In the genomic region with DNA sequence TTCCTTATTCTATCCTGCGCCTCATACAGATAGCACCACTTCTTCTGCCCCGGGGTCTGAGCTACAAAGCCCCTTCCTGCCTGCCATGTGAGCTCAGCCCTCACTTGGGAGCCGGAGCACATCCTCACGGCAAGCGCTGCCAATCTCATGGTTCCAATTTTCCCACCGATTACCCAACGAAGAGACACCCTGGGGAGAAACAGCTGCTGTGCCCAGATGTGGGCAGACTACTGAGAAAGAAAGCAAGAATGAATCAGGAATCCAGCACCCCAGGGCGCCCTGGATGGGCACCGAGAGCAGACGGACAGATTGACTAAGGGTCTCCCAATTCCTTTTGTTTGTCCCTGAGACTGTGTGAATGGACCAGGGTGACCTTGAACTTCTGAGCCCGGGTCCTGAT, we compare ENCODE assay signal across 13 mouse cellular contexts. TPM values are rescaled to one million over a fixed set of nuclear protein-coding genes. Genes with fewer than 3 reads are reported as not detected.
DNase-seq lines count a peak whose midpoint lies in the region; ATAC-seq and TF ChIP-seq lines count a peak whose summit lies in the region.
"Had no signal": no experiment of that assay in that cellular context is flagged by ENCODE, and none has a peak within 500 bp of the region (broad histone marks: within the 10 kb centered on the region; RNA-seq: fewer than 3 reads in every experiment).

No protein-coding gene starts in this region.

- peak overlapping the region; percentile 30 for H3K9ac ChIP-seq in forebrain, embryonic 16.5 days (replicated peaks; ENCODE audit: low read depth, low read length)
- no peak overlapping the region; the same call in 1 of the 2 replicates for H3K9ac ChIP-seq in midbrain, embryonic 14.5 days (replicated peaks; ENCODE audit: low read length)
- H3K9ac ChIP-seq: limb, embryonic 15.5 days had no signal

- peak overlapping the region; percentile 43 for H3K4me3 ChIP-seq in E14TG2a.4 (replicated peaks; ENCODE audit: low read length)
- no peak overlapping the region for H3K4me3 ChIP-seq in forebrain, embryonic 16.5 days (replicated peaks; ENCODE audit: low read length)
- H3K4me3 ChIP-seq in midbrain, embryonic 14.5 days (replicated peaks; ENCODE audit: low read depth, low read length), result no peak overlapping the region
- H3K4me3 ChIP-seq: limb, embryonic 15.5 days had no signal

- H3K27ac ChIP-seq in forebrain, embryonic 16.5 days (ENCODE audit: low read length), result peak overlapping the region; percentile 16
- H3K27ac ChIP-seq in midbrain, embryonic 14.5 days (replicated peaks; ENCODE audit: low read depth, low read length), result peak overlapping the region; percentile 20; the same call in 1 of the 2 replicates
- H3K27ac ChIP-seq: limb, embryonic 15.5 days had no signal

- no peaks in the 10 kb centered on the region for H3K9me3 ChIP-seq in E14TG2a.4 (ENCODE audit: low read length)
- H3K9me3 ChIP-seq in forebrain, embryonic 16.5 days (ENCODE audit: control insufficient read depth, low read length), result no peaks in the 10 kb centered on the region
- H3K9me3 ChIP-seq in midbrain, embryonic 14.5 days (ENCODE audit: control insufficient read depth, low read length), result no peaks in the 10 kb centered on the region
- H3K9me3 ChIP-seq: G1E; limb, embryonic 15.5 days had no signal

- ATAC-seq in forebrain, embryonic 16.5 days, result no peak
- no peak for ATAC-seq in midbrain, embryonic 14.5 days (ENCODE audit: low FRiP score, low TSS enrichment)
- ATAC-seq in megakaryocyte-erythroid progenitor cell, adult 5-6 weeks (replicated peaks; ENCODE audit: low FRiP score, low TSS enrichment, poor library complexity, severe bottlenecking), result no peak

- no peak for TF ChIP-seq CTCF in E14TG2a.4 (conservative IDR thresholded peaks at IDR 0.05; ENCODE audit: low read length)

- H3K27me3 ChIP-seq in E14TG2a.4 (ENCODE audit: insufficient read depth, low read length), result peaks cover 58% of the 10 kb centered on the region
- H3K27me3 ChIP-seq in forebrain, embryonic 16.5 days (replicated peaks; ENCODE audit: control insufficient read depth, insufficient read depth, low read length), result no peaks in the 10 kb centered on the region
- H3K27me3 ChIP-seq in midbrain, embryonic 14.5 days (ENCODE audit: control insufficient read depth, insufficient read depth, low read length), result no peaks in the 10 kb centered on the region

- peaks cover 91% of the 10 kb centered on the region for H3K4me1 ChIP-seq in E14TG2a.4 (replicated peaks; ENCODE audit: low read depth, low read length)
- peaks cover 87% of the 10 kb centered on the region for H3K4me1 ChIP-seq in forebrain, embryonic 16.5 days (replicated peaks; ENCODE audit: control insufficient read depth, insufficient read depth, low read length)
- peaks cover 77% of the 10 kb centered on the region for H3K4me1 ChIP-seq in midbrain, embryonic 14.5 days (ENCODE audit: control insufficient read depth, insufficient read depth, low read length)

- H3K4me2 ChIP-seq in forebrain, embryonic 16.5 days (ENCODE audit: low read length), result peak overlapping the region; percentile 17; the same call in 1 of the 2 replicates
- peak overlapping the region; percentile 28 for H3K4me2 ChIP-seq in midbrain, embryonic 14.5 days (ENCODE audit: low read length)
- H3K4me2 ChIP-seq: limb, embryonic 15.5 days had no signal

- DNase-seq in cerebellum, adult 11 months, result peak; percentile 45
- no peak for DNase-seq in cerebellum, adult 8-10 months
- peak; percentile 53 for DNase-seq in midbrain, embryonic 14.5 days
- DNase-seq in frontal cortex, postnatal 10 days (ENCODE audit: low spot score in 2 of 2), result no peak
- DNase-seq in adrenal gland, adult 8-10 months, result no peak
- DNase-seq: heart, adult 11 months; heart, postnatal 14 days; kidney, adult 9 months had no signal

- 14% methylated on average over 11 of the region's 11 CpGs for WGBS in forebrain, embryonic 16.5 days
- 8% methylated on average over 11 of the region's 11 CpGs for WGBS in midbrain, embryonic 14.5 days

- H3K36me3 ChIP-seq in E14TG2a.4 (ENCODE audit: insufficient read depth, low read length), result no peaks in the 10 kb centered on the region
- H3K36me3 ChIP-seq in forebrain, embryonic 16.5 days (ENCODE audit: control insufficient read depth, insufficient read depth), result no peaks in the 10 kb centered on the region
- H3K36me3 ChIP-seq in midbrain, embryonic 14.5 days (ENCODE audit: control insufficient read depth, insufficient read depth, low read length), result peaks cover 2% of the 10 kb centered on the region; the same call in 1 of the 2 replicates
- H3K36me3 ChIP-seq: G1E; limb, embryonic 15.5 days had no signal

RNA-seq across cellular contexts. Expression of gene Srcin1, which starts 8.5 kb away (rescaled TPM):
- polyA plus RNA-seq in forebrain, embryonic 16.5 days (2015; fragmentation: Nextera tagmentation; extraction: Ambion mirVana), result 7.0 and 9.9 TPM in 2 replicates
- polyA plus RNA-seq in midbrain, embryonic 14.5 days (2014; fragmentation: Nextera tagmentation; extraction: Ambion mirVana), result 9.6 and 15.1 TPM in 2 replicates
- total RNA-seq in megakaryocyte-erythroid progenitor cell, adult 5-6 weeks (2014; fragmentation: Nextera tagmentation), result not detected in 2 replicates
- not detected in 2 replicates for total RNA-seq in megakaryocyte-erythroid progenitor cell, adult 5-6 weeks (2017)
- 10 to 100 TPM; 10.7 to 37.6 (median 19.9) TPM for total RNA-seq in adrenal gland, adult 8-10 months (2022)

Comparison
In these comparisons a context has a peak if more than half of its experiments do, and no peak if none do; other contexts are left out.
1. DNase-seq: peak in cerebellum, adult 11 months (single experiment) and midbrain, embryonic 14.5 days (single experiment); none in cerebellum, adult 8-10 months (single experiment), frontal cortex, postnatal 10 days (0 of 2) and adrenal gland, adult 8-10 months (single experiment).
2. RNA of gene Srcin1, which starts 8.5 kb away (total RNA-seq): 10.7 to 37.6 TPM in adrenal gland, adult 8-10 months; not detected in megakaryocyte-erythroid progenitor cell, adult 5-6 weeks; every median in the first group is over 10 times any median in the second.